Mouse (Mus musculus): ENCODE data around the gene Hsf2bp.

- no peak for TF ChIP-seq POLR2A (IDR thresholded peaks at IDR 0.05; ENCODE audit: control insufficient read depth, low read depth, low read length)
- TF ChIP-seq CTCF (IDR thresholded peaks at IDR 0.05; ENCODE audit: control insufficient read depth, insufficient read depth, insufficient replicate concordance, low read depth, low read length) = no peak
Observed at GRCm38 (mm10) chr17:32061219-32061618, 25.1 kb upstream of the Hsf2bp start.

All from testis, adult 2 months (tissue).